Mouse (Mus musculus) megakaryocyte, embryonic 14.5 days (primary cell): Measurements from ENCODE around the gene Alk.

Experiments used
- FLI1 ChIP-seq: IDR thresholded peaks from 2 replicates; pipeline ENCODE4 v1.6.1; 2012; ENCODE audit warnings: low read length, inconsistent platforms, mixed read lengths
- GATA1 ChIP-seq: IDR thresholded peaks from 3 replicates; pipeline ENCODE4 v1.6.1; 2012; ENCODE audit warnings: mixed read lengths, low read length, inconsistent platforms, borderline replicate concordance

DNA sequence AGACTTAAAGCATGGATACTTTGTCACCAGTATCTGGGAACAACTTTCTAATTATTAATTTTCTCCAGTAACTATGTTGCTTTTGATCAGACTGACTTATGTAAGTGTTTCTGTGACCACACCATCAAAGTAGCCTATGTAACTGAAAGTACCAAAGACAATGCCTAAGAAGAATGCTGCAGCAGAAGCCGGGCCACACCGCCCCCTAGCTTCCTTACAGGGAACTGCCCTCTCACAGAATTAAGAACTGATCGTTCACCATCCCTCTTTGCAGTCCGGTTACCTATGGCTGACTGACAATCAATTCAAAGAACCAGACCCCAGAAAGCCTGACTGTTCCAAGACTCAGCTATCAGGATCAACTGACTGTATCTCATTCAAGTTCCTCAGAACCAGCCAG, 362.4 kb downstream of the Alk start:
- TF ChIP-seq GATA1 (no peak), FLI1 (no peak)
